Mouse (Mus musculus) kidney, postnatal 0 days (tissue): Measurements from ENCODE around the gene Mpv17. TPM values are rescaled to one million over a fixed set of nuclear protein-coding genes. Genes with fewer than 3 reads are reported as not detected.
A peak's percentile ranks its signal among the peaks of the same experiment; 100 is the strongest.

Experiments
- ATAC-seq: fragments of 200-750 bp; cut with Nextera tagmentation; replicated peaks from 2 replicates; pipeline ENCODE4 v1.8.0; 2017; ENCODE audit warnings: low read depth, moderate number of reproducible peaks, moderate TSS enrichment, moderate library complexity; ENCODE audit not compliant: low FRiP score
- DNase-seq: peaks from one replicate; pipeline ENCODE4 v3.0.0-alpha.2; 2016; ENCODE audit warnings: low spot score
- H3K27ac ChIP-seq: fragments of 300-500 bp; sonication (generic); 2 replicates; pipeline ENCODE4 v1.5.1; 2014; ENCODE audit warnings: mild to moderate bottlenecking
- H3K27me3 ChIP-seq: fragments of 300-500 bp; sonication (generic); 2 replicates; pipeline ENCODE4 v1.6.1; 2014; ENCODE audit warnings: low read length, mixed read lengths; ENCODE audit not compliant: insufficient read depth
- H3K36me3 ChIP-seq: fragments of 300-500 bp; sonication (generic); 2 replicates; pipeline ENCODE4 v1.6.1; 2014; ENCODE audit warnings: low read length, mixed read lengths; ENCODE audit not compliant: insufficient read depth
- H3K4me1 ChIP-seq: fragments of 300-500 bp; sonication (generic); replicated peaks from 2 replicates; pipeline ENCODE4 v1.6.1; 2014; ENCODE audit warnings: antibody characterized with exemption, low read length, mixed read lengths; ENCODE audit not compliant: insufficient read depth
- H3K4me2 ChIP-seq: fragments of 300-500 bp; sonication (generic); 2 replicates; pipeline ENCODE4 v1.6.1; 2014; ENCODE audit warnings: mild to moderate bottlenecking, low read length, moderate library complexity, mixed read lengths
- H3K4me3 ChIP-seq: fragments of 300-500 bp; sonication (generic); replicated peaks from 2 replicates; pipeline ENCODE4 v1.5.1; 2014; ENCODE audit warnings: low read depth, low read length
- H3K9ac ChIP-seq: fragments of 300-500 bp; sonication (generic); 2 replicates; pipeline ENCODE4 v1.6.1; 2014; ENCODE audit warnings: low read depth, low read length
- H3K9me3 ChIP-seq: fragments of 300-500 bp; sonication (generic); replicated peaks from 2 replicates; pipeline ENCODE4 v1.6.1; 2016; ENCODE audit warnings: low read length, inconsistent platforms, mixed read lengths
- CTCF ChIP-seq: IDR thresholded peaks from 2 replicates; pipeline ENCODE4 v1.5.1; 2016; ENCODE audit warnings: antibody characterized with exemption, low read depth, mild to moderate bottlenecking, moderate library complexity
- WGBS: fragments of 180-500 bp; shearing (Covaris S2); extraction: QIAGEN DNeasy Blood & Tissue Kit; methylation state at CpG from one replicate; pipeline ENCODE4 v1.1.7; 2014; 5-methylcytosine and 5-hydroxymethylcytosine counted together
- polyA plus RNA-seq: library from polyadenylated mRNA; unstranded; fragments of >200 nt; fragmentation: Nextera tagmentation; extraction: Ambion mirVana; gene quantifications from 2 replicates; pipeline ENCODE4 v1.2.1, GENCODE M21; 2015

Mpv17 gene
- polyA plus RNA-seq, 1 experiment from 2014 or later, result 45.3 TPM

DNA sequence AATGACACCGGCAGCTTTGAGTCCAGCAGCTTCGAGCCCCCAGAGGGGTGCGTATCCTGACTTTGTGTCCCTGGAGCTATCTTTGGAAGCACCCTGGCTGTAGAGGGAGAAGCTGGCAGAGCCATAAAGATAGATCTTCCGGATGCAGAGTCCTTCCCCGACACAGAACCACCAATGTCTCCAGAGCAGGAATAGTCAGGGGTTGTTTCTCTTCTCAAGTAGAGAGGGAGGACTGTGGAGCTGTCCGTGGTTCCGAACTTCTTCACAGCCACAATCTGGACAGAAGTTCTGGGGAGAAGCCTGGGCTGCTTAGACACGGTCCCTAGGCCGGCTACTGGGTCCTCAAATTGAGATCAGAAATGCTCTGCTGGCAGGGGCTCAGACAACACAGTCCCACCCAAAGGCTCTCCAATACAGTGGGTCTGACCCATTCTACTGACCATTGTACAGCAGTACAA lies 15.1 kb downstream of the Mpv17 start:
- WGBS, result 9% methylated on average over 9 of the region's 9 CpGs
- peaks cover 48% of the 10 kb centered on the region for H3K27me3 ChIP-seq
- peaks cover under 1% of the 10 kb centered on the region; the same call in 1 of the 2 replicates for H3K36me3 ChIP-seq
- no peaks in the 10 kb centered on the region for H3K9me3 ChIP-seq
- peak overlapping the region; percentile 40 for H3K4me2 ChIP-seq
- H3K4me1 ChIP-seq, result peaks cover 7% of the 10 kb centered on the region; the same call in 1 of the 2 replicates
- no peak for ATAC-seq
- no peak overlapping the region for H3K9ac ChIP-seq
- peak; percentile 66 for DNase-seq
- H3K27ac ChIP-seq, result no peak overlapping the region
- TF ChIP-seq CTCF, result no peak
- 0 out of 2 replicates have a peak overlapping the region, but pooled peaks have one; percentile 20 for H3K4me3 ChIP-seq

DNA sequence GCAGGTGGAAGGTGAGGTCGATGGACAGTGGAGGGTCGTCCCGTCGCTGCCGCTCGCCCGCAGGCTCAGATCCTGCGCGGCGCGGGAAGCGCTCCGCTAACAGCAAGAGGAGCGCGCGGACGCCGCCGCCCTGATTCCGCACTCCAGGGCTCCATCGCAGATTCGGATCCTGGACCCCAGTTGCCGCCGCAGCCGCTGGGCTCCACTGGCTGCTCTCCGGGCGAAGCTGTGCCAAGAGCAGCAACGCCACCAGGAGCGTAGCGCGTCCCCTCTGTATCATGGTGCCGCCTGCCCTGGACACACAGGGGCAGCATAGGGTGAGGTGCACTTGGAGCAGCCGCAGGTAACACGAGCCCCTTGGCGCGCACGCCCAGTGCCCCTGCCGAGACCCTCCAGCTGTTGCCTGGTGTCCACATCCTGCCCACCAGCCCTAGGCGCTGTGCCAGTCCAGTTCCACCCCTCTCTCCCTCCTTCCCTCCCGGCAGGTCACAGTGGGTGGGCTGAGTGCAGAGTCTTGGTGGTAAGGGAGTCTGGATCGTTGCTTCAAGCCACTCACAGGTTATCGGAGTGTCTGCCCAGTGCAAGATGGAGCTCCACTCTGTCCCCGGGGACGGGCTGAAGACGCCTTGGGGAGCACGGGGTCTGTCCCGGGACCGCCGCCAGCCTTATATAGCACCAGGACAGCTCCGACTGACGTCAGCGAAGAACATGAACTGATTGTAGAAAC lies 15.6 kb downstream of the Mpv17 start, which contains the start of gene Ucn:
Gene Ucn (minus strand): TSS at position 589 of the 727 bp plus-strand sequence.
- no peak within 1 kb of the TSS for H3K9ac ChIP-seq
- TF ChIP-seq CTCF, result no peak
- peak; percentile 36 for DNase-seq

DNA sequence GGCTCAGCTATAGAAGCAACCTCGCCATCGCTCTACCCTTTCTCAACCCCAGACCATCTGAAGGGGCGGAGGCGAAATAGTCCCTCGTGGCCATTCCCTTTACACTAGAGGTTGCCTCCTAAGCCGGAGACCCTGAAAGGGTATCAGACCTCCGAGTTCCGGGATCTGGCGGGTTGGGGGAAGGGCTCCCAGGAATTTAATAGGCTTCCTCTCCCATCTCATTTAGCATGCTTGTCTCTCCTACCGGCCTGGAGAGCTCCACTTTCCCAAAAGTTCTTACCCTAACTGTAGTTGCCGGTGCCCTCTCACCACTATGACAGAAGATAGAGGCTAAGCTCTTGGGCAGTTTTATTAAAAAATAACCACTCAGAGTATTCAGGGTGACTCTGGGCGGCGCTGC lies 16.4 kb downstream of the Mpv17 start:
- H3K36me3 ChIP-seq, result no peaks in the 10 kb centered on the region
- H3K27ac ChIP-seq, result no peak overlapping the region
- WGBS, result 1% methylated on average over 13 of the region's 13 CpGs
- H3K4me3 ChIP-seq, result peak overlapping the region; percentile 20; the same call in 1 of the 2 replicates
- no peak for TF ChIP-seq CTCF
- no peaks in the 10 kb centered on the region for H3K9me3 ChIP-seq
- no peak for ATAC-seq
- peak overlapping the region; percentile 40 for H3K4me2 ChIP-seq
- DNase-seq, result no peak
- peaks cover 48% of the 10 kb centered on the region for H3K27me3 ChIP-seq
- peaks cover 7% of the 10 kb centered on the region; the same call in 1 of the 2 replicates for H3K4me1 ChIP-seq
- no peak overlapping the region for H3K9ac ChIP-seq

More for the DNA sequence above, 15.6 kb downstream of the Mpv17 start, which contains the start of gene Ucn:
- no peak within 1 kb of the TSS for H3K27ac ChIP-seq
- peaks cover 48% of the 10 kb centered on the region for H3K27me3 ChIP-seq
- H3K4me1 ChIP-seq, result peaks cover 7% of the 10 kb centered on the region; the same call in 1 of the 2 replicates
- H3K4me2 ChIP-seq, result peak within 1 kb of the TSS; percentile 40
- WGBS, result under 1% methylated on average over 52 of the region's 52 CpGs
- H3K36me3 ChIP-seq, result no peaks in the 10 kb centered on the region
- H3K9me3 ChIP-seq, result no peaks in the 10 kb centered on the region
- H3K4me3 ChIP-seq, result peak within 1 kb of the TSS; percentile 20
- ATAC-seq, result no peak; the same call in 1 of the 2 replicates

DNA sequence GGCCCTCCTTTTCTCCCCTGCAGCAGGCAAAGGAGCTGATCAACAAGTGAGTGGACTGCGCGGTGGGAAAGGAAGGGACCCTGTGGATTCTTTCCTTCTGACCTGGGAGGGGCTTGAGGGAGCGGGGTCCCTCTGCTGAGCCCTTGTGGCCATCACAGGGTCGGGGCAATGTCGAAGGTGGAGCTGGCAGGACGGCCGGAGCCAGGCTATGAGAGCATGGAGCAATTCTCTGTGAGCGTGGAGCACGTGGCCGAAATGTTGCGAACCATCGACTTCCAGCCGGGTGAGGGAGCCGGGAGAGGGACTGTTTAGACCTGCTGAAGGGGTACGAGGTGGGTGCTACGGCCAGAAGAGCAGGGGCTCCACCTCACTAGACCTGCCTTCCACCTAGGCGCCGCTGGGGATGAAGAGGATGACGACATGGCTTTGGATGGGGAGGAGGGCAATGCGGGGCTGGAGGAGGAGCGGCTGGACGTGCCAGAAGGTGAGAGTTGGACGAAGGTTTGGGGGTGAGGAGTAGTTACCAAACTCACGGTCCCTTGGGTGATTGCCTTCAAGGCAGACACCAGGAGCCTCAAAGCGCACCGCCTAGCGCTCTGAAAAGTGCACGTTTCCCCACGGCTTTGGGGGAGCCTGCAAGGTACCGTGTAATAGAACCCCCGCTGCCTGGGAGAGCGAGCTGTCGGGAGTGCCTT lies 17.2 kb downstream of the Mpv17 start:
- TF ChIP-seq CTCF, result no peak
- no peaks in the 10 kb centered on the region for H3K9me3 ChIP-seq
- DNase-seq, result no peak
- no peak overlapping the region for H3K27ac ChIP-seq
- ATAC-seq, result no peak
- no peak overlapping the region for H3K9ac ChIP-seq
- H3K4me1 ChIP-seq, result peaks cover 7% of the 10 kb centered on the region; the same call in 1 of the 2 replicates
- H3K27me3 ChIP-seq, result peaks cover 48% of the 10 kb centered on the region
- no peaks in the 10 kb centered on the region for H3K36me3 ChIP-seq
- H3K4me2 ChIP-seq, result no peak overlapping the region
- peak overlapping the region; percentile 20; the same call in 1 of the 2 replicates for H3K4me3 ChIP-seq
- 1% methylated on average over 33 of the region's 33 CpGs for WGBS

DNA sequence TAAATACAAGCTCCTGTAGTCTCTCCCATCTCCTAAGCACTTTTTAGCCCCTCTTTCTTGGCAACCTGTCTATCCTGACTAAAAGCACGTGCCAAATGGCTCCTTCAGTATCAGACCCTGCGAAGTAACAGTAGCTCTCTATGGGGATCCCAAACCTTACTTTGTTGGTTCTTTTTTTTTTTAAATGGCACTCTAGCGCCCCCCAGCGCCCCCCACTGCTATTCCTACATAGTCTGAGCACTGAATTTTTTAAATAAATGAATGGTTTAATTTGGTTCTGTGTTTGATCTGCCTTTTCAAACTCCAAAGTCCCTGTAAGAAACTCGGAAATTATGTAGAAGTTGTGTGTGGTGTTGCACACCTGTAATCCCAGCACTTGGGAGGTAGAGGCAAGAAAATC lies 28.0 kb downstream of the Mpv17 start:
- TF ChIP-seq CTCF, result no peak
- Histone ChIP-seq H3K9ac (no peak overlapping the region), H3K4me1 (no peaks in the 10 kb centered on the region), H3K27me3 (no peaks in the 10 kb centered on the region), H3K36me3 (no peaks in the 10 kb centered on the region), H3K27ac (no peak overlapping the region), H3K9me3 (no peaks in the 10 kb centered on the region), H3K4me2 (no peak overlapping the region), H3K4me3 (no peak overlapping the region)
- 39% methylated on average over 5 of the region's 5 CpGs for WGBS
- DNase-seq (no peak), ATAC-seq (no peak)

DNA sequence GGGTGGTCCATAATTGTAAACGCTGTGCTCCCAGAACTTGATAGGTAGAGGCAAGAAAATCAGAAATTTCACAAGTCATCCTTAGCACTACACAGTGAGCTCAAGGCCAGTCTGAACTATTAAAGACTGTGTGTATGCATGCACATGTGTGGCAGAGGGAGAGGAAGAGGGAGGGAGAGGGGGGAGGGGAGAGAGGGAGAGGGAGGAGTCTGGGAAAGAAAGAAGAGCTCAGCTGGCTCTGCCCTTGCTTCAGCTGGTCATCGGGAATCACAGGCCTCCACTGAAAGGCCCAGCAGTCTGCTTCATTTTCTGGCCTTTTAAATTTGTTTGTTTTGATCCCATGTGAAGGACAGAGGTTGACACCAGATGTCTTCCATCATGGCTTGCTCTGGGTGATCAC lies 30.6 kb downstream of the Mpv17 start:
- Histone ChIP-seq H3K4me1 (no peaks in the 10 kb centered on the region), H3K9me3 (no peaks in the 10 kb centered on the region), H3K36me3 (no peaks in the 10 kb centered on the region), H3K4me3 (no peak overlapping the region), H3K4me2 (no peak overlapping the region), H3K27ac (no peak overlapping the region), H3K27me3 (no peaks in the 10 kb centered on the region), H3K9ac (no peak overlapping the region)
- DNase-seq (no peak), ATAC-seq (no peak)
- no peak for TF ChIP-seq CTCF
- WGBS, result 39% methylated on average over 2 of the region's 2 CpGs
